Mouse (Mus musculus) gastrocnemius, adult 8-10 months (tissue): ENCODE data around the gene B3gnt6. TPM values are rescaled to one million over a fixed set of nuclear protein-coding genes. Genes with fewer than 3 reads are reported as not detected.
A peak's percentile ranks its signal among the peaks of the same experiment; 100 is the strongest.
"Not testable (repeated sequence)": the region's sequence is repeated elsewhere in the genome, so short reads cannot be mapped to it uniquely, and the experiment has no call there.

ENCODE experiments used
- DNase-seq, 2 experiments: peaks; one replicate each; pipeline ENCODE4 v3.0.0; 2022; ENCODE audit warnings: low spot score in 2 of 2
- total RNA-seq, 4 experiments: library from RNA; stranded (reverse); gene quantifications; 2 replicates each; pipeline ENCODE4 v1.2.4; 2022

The B3gnt6 gene
- not detected for total RNA-seq

DNA sequence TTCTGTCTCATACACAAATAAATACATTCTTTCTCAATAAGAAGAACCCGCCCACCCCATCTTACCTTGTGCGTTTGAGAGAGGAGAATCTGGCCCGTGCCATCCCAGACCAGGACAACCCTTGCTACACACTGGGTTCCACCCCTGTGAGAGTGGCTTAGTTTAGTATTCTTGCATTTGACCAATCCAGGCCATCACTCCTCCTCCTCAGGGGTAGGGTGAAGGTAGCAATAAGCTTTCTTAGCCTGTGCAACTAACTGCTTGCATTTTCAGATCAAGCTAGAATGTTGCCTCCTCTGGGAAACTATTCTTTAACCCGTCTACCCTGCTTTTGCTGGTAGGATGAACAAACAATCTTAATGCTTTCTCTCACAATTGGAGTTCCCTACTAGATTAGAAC, at the start of gene B3gnt6:
Gene B3gnt6 (minus strand): TSS at position 101 of the 400 bp plus-strand sequence.
- no peak for DNase-seq

DNA sequence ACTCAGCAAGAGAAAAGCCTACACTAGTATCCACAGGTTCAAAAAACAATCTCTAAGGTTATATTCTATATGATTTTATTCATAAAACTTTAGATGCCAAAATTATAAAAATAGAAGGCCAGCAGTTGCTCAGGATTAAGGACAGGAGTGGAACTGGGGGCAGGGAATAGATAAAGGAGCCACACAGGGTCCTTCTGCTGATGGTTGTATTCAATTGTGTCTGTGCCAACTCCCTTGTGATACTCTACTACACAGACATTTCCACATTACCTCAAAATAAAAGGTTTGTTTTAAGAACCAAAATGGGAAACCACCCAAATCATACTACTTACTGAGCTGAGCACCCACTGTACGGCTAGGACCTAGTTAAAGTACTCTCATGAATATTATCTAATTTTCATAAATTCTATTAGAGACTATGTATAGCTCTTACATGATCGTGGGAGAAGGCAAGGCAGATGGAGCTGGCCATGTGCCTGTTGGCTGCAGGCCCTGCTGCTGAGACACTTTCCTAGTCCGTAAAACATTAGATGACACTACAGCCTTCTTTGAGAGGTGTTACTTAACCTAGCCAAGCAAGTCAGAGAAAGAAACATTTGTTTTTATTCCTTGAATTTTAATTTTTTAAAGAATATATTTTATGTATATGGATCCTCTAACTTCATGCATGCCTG, 37.5 kb upstream of the B3gnt6 start:
- peak; percentile 13 to 34 for DNase-seq

DNA sequence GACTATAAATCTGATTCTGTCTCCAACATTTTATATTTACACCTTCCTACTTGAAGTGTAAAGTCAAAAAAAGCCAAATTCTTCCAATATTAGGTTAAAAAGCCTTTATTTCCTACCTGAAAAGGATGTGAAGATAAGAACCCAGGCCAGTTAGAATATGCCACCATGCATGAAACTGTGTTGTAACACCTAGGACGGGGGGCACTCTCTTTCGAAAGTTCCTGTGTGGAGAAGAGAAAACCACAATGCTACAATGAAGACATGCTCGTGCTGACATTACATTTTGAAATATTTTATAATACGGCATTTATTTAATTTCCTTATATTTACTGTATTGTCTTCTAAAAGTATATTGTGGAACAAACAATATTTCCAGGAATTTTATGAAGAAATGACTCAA, 24.5 kb upstream of the B3gnt6 start:
- DNase-seq = no peak

DNA sequence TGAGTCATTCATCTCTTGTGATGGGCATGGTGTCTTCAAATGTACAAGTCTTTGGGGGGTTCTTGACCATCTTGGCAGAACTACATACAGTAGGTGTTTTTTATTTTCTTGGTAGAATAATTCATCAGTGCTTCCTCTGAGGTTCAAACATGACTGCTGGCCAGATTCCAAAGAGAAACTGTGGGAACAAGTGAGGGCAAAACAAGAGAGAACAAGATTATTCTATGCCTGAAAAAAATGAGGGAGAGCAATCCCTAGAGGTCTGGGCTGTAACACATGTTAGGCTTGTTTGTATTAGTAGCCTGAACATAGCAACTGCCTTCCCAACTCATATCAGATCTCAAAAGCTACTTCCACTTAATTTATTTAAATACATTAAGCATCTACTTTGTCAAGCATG, 17.4 kb upstream of the B3gnt6 start:
- DNase-seq = no peak

DNA sequence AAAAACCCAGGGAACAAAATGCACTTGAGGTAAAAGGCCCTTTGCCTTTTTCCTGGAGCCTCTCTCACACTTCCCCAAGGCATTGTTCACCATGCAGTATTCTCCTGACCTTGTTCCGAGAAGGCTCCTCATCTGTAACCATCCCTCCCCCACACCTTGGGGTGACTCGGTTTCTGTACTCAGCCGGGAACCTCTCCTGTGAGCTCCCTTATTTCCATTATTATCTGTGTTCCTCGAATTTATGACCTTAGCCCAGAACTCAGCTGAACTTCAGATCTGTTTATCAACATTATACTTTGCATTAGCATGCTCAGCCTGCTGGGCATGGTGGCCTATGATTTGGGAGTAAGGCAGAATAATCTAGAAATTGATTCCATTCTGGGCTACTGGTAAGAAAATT, 3.7 kb upstream of the B3gnt6 start:
- DNase-seq = no peak

DNA sequence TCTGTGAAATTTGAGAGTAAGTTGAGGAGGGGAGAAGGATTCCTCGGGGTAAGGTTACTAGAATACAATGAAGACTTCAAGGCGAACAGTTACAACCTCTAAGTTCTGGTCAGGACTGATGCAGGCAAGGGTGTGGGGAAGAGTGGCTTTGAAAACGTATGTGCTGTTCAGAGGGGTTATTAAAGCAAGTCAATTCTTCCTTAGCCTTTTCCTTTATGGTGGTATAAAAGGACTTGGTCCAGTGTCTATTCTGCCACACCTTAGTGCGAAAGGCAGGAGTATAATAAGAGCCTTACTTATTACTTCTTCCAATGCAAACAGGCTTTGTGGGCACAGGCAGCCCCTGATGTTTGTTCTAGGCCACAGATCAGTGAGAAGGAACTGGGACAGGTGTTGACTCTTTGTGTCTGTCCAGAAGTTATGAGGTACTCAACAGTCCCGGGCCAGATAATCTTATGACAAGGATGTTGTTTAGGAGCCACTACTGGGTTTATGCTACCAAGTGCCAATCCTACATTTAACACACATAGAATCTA, 2.3 kb upstream of the B3gnt6 start:
- no peak for DNase-seq

DNA sequence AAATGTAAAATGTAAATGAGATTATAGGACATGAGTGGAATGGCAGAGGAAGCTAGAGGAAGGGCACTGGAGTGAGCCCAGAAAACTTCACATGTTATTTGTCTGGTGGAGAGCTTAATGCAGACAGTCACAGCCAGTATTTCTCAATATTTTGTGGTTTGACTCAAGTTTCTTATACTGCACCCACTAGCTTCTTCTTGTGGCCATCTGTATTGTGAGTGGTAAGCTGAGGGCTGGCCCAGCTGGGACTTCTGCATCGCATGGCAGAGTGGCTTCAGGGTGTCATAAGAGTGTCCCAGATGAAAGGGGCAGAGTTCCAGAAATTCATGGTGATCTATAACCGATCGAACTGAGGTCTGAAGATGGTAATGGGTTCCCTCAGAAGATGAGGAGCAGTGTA, 1.1 kb upstream of the B3gnt6 start:
- no peak for DNase-seq

DNA sequence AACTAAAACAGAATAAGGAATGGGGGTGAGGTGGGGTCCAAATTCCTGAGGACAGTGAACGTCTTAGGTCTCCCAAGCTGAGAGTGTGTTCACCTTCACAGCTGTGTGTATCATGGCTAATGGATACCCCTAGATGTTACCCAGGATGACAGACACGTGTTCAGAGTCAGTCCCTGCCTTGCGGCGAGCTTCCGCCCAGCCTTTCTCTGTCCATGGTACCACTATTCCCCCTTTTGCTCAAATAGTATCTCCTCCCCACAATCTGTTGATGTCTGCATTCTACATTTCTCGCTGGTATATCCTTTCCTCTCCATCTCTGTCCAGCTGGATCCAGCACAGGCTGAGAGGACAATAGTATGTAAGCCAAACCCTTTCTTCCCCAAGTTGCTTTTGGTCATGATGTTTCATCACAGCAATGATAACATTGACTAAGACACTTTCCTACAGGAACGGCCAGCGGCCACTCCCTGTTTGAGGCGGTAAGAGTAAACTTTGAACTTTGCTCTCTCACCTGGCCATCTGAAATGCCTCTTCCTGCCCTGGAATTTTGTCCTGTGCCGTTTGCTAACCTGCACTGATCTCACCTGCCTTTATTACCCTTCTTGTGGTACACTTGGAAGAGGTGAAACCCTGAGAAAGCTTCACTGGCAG, 4.0 kb downstream of the B3gnt6 start:
- no peak for DNase-seq

DNA sequence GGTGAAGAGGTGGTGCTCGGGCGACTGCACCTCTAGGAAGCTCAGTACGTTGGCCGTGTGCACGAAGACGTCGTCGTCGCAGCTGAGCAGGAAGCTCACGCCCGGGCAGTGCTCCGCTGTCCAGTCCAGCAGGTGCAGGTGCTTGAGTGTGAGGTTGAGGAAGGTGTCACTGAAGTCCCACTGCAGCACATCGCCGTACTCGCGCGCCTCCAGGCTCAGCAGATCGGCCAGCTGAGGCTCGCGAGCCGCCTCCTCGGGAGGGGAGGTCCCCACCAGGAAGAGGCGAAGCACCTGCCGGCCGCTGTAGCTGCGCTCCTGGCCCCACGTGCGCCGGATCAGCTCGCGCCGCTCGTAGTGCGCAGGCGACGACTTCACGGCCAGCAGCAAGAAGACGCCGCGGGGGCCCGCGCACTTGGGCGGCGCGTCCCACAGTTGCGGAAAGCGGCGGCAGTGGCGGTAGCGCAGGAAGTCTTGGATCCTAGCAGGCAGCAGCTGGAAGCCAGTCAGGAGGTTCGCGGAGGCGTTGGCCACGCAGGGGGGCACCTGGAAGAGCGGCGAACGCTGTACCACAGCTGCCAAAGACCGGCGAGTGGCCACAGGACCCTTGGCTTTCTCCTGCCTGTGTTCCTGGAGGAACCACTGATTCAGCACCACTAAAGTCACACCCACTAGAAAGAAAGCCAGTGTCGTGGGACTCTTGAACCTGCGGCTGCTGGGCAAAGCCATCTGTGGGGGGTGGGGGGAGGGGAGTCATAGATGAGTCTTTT, 5.1 kb downstream of the B3gnt6 start:
- no peak for DNase-seq

DNA sequence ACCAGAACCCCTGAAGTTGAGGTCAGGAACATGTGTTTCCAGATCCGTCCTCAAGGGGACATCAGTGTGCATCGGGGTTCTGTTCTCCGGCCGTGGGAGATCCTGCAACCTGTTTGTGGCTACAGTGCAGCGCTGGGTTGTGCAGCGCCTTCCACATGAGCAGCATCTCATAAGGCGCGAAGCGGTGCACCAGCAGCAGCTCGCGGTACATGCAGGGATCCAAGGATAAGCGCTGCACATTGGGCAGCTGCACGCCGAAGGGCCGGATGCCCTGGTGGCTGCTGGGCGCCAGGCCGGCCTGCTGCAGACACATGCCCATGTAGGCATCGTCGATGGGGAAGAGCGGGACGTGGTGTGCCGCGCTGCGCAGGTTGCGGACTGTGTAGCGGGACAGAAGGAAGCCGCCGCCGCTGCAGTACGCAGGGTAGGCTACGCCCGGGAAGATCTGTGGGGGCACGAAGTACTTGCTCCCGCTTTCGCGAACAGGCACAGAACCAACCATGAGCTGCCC, 5.7 kb downstream of the B3gnt6 start:
- DNase-seq = no peak

DNA sequence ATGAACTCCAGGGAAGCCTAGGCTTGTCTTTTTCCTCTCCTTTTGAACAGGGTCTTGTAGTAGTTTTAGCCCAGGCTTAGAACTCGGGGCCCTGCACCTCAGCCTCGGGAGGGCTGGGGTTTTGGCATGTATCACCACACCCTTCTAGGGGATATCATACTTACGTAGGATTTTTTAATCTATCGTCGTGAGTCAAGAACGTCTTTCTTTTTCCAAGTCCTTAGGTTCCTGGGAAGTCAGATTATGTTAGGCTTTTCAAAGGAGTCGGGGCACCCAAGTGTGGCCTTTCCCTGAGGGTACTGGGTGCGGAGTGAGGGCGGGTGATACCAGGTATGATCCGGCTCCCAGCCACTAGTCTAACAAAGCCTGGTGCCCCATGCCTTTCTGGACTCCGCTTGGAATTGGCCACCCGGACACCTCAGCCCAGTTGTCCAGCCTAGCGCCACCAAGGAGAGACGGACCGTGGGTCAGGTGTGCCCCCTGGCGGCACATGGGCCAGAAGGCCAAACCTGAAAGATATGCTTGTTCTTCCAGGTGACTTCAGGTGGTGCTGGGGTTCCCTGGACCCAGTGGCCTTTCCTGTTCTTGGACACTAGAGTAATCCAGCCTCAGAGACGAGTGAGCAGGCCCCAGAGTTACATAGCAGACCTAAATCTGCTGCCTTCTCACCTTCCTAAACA, 7.6 kb downstream of the B3gnt6 start:
- no peak for DNase-seq

DNA sequence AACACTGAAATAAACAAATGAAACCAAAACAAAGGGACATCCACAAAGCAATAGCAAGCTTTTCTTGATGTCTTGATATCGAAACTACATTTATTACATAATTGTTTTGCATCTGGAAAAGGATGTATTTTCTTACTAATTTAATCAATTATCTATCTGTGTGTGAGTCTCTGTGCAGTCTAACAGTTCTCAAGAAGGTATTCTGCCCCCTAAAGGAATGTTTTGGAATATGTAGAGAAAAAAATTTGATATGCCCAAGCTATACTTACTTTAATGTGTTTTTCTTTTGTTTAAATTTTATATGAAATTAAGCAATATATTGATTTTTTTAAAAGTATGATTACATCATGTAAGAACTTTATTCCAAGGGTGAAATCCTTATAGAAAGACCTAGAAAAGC, 8.7 kb downstream of the B3gnt6 start:
- no peak for DNase-seq

DNA sequence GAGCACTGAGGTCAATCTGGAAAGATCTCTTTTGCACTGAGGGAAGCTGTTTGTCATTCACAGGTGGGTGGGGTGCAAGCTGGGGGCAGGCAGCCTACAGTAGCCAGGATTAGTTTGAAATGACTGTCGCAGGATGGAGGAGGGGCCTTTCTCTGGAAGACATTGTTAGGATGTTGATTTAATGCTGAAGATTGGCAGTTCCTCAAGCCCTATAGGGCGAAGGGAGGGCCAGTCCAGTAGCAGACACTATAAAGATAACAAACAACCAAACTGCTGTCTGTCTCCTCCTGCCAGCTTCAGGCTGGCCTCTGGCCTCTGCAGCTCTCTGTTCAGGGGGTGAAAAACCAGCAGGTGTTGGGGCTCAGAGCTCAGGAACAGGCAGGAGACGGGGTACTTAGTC, 9.5 kb downstream of the B3gnt6 start:
- DNase-seq = no peak

DNA sequence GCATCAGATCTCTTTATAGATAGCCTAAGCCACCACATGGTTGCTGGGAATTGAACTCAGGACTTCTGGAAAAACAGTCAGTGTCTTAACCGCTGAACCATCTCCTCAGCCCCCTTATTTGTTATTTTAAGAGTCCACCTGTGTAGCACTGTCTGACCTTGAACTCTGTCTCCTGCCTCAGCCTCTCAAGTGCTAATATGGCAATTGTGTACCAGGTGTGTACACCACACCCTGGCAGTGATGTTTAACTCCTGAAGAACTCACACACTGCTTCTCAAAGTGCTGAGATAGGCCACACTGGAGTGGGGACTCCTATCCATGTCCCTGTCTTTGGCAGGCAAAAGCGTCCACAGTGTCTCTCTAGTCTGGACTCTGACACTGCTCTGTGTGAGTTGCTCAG, 10.6 kb downstream of the B3gnt6 start:
- DNase-seq = no peak

DNA sequence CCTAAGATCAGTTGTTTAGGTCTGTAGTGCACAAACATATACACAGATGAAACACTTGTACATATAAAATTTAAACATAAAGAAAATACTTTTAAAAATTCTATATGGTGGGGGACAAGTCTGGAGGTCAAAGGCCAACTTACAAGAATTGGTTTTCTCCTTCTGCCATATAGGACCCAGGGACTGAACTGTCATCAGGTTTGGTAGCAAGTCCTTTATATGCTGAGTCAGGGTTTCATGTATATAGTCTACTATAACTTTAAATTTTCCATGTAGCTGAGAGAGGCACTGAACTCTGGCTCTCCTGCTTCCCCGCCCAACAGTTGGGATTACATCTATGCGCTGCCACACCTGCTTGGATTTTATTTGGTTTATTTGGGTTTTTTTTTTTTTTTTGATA, 11.0 kb downstream of the B3gnt6 start:
- DNase-seq = no peak

DNA sequence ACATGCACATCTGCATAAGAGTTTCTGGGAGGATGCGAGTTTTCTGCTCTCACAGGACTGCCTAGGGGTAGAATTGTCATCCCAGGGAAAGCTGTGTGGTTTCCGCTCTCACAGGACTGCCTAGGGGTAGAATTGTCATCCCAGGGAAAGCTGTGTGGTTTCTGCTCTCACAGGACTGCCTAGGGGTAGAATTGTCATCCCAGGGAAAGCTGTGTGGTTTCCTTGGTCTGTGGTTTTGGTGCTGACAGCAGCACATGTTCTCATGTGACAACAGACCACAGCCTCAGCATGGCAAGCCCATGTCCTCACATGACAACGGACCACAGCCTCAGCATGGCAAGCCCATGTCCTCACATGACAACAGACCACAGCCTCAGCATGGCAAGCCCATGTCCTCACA, 11.9 kb downstream of the B3gnt6 start:
- DNase-seq = not testable (repeated sequence)

DNA sequence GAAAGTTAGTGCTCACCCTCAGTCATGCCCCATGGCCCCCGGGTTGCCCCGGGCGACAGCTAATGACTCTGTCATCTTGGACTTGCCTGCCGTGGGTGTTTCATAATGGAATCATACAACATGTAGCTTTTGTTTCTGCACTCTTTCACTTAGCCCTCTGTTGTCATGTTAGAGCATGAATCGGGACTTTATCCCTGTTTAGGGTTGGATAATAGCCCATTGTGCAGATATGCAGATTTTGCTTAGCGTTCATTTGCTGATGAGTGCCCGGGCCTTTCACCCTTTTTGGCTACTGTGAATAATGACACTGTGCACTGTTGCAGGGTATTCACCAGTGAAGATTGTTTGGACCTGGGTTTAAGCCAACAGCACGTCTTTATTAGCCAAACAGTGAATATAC, 12.6 kb downstream of the B3gnt6 start:
- DNase-seq = no peak

DNA sequence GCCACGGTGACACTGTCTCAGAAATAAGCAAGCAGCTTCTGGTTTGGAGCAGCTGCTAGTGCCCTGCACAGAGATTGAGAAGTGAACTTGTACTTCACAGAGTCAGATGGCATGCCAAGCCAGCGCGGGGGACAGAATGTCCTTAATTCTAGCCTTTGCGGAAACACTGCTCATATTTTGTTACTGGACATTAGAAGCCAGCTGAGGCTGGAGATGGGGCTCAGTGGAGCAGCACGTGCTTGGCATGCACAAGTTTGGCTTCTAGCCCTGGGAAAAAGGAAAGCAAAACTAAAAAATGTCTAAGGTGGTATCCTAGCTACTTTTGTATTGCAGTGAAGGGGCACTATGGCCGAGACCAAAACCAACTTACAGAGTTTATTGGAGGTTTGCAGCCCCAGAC, 14.0 kb downstream of the B3gnt6 start:
- peak in 1 of 2 experiments; percentile 52 for DNase-seq

DNA sequence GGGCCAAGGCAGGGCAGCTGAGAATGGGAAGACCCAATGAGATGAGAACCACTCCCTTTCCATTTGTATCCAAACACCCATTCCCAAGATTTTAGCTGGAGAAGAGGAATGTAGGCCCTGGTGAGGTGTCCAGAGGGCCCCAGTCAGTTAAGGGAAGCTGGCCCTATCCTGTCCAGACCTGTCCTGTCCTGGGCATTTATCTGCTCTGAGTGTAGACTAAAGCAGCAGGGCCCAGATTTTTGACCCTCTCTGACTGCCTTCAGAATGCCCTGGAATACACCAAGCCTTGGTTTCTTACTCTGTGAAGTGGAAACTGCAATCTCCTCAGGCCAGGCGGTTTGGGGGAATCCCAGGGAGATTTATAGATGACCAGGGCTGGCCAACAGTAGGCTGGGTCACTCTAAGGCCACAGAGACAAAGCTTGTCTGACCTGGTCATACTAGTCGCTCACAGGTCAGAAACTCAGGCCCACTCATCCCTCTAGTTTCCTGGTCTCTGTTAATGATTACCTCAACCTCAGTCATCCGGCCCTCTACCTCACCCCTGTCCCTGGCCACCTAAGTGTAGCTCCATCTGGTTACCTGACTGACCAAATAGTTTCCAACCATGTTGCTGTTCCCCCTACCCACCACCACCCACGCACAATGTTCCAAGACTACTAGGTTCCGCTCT, 20.6 kb downstream of the B3gnt6 start:
- no peak for DNase-seq

DNA sequence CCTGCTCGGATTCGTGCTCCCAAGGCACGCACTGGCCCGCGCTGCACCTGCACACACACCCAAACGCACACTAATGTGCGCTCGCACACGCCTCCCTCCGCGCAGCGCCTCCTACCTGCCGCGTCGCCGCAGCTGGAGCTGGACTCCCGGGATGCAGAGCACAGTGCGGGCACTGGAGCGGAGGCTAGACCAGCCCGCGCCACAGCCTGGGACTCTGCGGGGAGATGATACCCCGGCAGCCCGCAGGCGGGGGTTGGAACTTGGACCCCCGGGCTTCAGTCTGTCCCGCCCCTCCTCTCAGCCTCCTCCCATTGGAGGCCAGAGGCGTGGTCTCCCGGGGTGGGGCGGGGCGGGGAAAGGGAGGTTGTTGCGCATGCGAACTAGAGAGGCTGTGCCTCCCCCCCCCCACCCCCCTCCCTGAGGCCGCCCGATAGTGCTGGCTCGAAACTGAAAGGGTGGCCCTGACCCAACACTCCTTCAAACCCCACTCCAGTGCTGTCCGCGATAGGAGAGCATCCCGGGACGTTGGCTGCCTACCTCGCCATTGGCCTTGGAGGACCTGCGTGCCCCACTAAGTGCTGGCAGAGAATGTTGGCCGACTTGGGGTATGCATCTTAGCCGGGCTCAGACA, 21.2 kb downstream of the B3gnt6 start, which contains the start of gene Capn5:
Gene Capn5 (minus strand): TSS at position 346 of the 631 bp plus-strand sequence.
- DNase-seq = peak; percentile 27 to 41

DNA sequence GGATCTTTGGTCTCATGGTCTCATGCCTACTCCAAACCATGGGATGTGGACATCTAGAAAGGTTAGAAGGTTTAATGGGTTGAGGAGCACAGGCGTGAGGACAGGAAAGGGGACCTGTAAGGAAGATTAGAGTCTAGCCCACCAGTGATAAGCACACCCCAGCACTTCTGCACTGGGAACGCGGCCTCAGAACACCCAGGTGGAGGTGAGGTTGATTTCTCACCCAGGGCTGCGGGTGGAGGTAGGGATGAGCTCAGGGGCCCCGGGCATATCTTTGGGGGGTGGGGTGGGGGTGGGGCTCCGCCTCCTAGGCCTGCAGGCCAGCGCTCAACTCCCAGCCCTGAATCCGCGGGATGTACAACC, 21.7 kb downstream of the B3gnt6 start:
- DNase-seq = no peak
